Mouse (Mus musculus) C2C12 (cell line): ENCODE measurements around the gene Kcnf1.

Experiments used
- CTCF ChIP-seq: IDR thresholded peaks from one replicate; pipeline ENCODE4 v1.5.1; 2011; ENCODE audit not compliant: control insufficient read depth, insufficient read depth, insufficient read length
- MYOD1 ChIP-seq: IDR thresholded peaks from one replicate; pipeline ENCODE4 v1.6.1; 2011; ENCODE audit warnings: low read depth; ENCODE audit not compliant: control insufficient read depth, insufficient read length
- MYOG ChIP-seq: IDR thresholded peaks from one replicate; pipeline ENCODE4 v1.6.1; 2011; ENCODE audit not compliant: control insufficient read depth, insufficient read length; ENCODE audit errors: extremely low read depth
- USF1 ChIP-seq: IDR thresholded peaks from one replicate; pipeline ENCODE4 v1.6.1; 2011; ENCODE audit warnings: low read depth, mild to moderate bottlenecking, control low read depth, moderate library complexity

GRCm38 (mm10) chr12:17193311-17193710 is 16.6 kb upstream of the Kcnf1 start:
- no peak for TF ChIP-seq CTCF
- TF ChIP-seq MYOG: no peak
- TF ChIP-seq USF1: no peak
- no peak for TF ChIP-seq MYOD1
